Mouse (Mus musculus) megakaryocyte, adult 5-6 weeks (primary cell): ENCODE results near the gene Dusp14. TPM values are rescaled to one million over a fixed set of nuclear protein-coding genes. Genes with fewer than 3 reads are reported as not detected.

Experiments used
- ATAC-seq: 2 replicates; pipeline ENCODE4 v1.8.0; 2016; ENCODE audit warnings: mild to moderate bottlenecking, inconsistent platforms; ENCODE audit not compliant: poor library complexity, severe bottlenecking
- total RNA-seq, 2 experiments: library from RNA; stranded (forward) in 1 of 2; stranded (reverse) in 1 of 2; fragments of 153-499, 151-499 nt in 1 of 2; fragments of 221-1000, 200-1000 nt in 1 of 2; gene quantifications; 2 replicates each; pipeline versions ENCODE4 v1.2.3 to v1.2.4; 2015 to 2017

The Dusp14 gene
- total RNA-seq, 2 experiments from 2014 or later: not detected

DNA sequence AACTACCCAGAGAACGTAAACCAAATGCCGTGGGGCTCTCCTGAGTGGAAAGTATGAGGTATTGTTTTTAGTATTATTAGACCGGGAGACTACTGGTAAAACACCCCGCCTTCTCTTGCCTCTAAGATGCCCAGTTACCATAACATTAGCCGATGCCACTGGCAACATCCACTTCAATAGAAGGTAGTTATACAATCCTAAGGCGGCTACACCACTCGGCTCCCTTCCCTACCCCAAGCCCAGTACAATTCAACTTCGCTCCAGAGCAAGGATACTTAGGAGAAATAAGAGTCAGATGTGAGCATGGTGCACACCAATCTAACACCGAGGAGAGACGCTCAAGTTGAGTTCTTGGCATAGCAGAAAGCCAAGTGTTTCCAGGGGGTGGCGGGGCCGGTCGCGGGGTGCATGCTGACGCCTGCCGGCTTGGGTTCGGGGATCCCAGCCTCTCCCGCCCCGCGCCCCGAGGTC, 1.3 kb downstream of the Dusp14 start:
- ATAC-seq: no peak

DNA sequence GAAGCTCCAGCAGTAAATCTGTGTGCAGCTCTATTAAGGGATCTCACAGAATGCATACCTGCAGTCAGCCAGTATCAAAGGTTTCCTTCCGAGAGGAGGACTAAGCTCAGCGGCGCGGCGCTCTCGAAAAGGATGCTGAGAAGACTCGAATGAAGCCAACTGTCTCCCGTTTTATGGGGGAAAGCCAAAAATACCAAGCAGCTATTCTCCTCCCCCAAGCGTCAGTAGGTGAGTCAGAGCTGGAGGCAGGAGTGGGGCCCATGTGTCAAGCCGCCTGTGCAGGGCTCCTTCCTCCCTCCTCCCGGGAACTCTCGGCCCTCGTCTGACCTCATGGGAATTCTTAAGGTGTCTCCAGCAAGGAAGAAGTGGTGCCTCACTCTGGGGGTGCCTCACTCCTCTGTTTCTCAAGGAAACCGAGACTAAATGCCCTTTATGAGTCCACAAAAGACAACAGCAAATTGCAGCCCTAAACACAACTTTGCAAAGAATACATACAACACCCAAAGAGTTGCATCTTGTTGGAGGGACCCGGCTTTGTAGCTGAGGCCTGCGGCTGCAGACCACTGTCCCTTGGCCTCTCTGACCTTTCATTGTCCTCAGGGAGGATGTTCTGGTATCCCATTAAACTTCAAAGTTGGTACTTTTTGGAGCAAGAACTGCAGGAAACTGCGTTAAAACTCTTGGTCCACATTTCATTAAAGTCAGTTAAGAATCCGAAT, 2.0 kb downstream of the Dusp14 start:
- ATAC-seq: no peak

DNA sequence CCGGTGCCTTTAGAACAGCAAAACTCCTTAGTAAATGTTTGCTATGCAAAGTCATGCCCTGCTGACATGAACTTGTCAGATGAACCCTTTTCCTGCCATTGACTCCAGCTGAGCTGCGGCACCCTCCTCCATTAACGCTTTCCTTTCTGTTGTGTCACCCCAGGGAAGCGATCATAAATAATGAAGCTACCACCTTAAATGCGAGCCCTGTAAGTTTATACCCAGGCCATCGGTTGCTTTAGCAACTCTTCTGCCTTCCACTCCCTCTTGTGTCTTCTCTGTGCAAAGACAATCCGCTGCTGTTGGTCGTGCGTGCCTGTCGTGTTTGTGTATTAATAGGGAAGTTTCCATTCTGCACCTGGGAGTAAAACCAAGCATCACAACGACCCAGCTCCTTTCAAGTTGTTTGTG, 3.0 kb downstream of the Dusp14 start:
- no peak for ATAC-seq

DNA sequence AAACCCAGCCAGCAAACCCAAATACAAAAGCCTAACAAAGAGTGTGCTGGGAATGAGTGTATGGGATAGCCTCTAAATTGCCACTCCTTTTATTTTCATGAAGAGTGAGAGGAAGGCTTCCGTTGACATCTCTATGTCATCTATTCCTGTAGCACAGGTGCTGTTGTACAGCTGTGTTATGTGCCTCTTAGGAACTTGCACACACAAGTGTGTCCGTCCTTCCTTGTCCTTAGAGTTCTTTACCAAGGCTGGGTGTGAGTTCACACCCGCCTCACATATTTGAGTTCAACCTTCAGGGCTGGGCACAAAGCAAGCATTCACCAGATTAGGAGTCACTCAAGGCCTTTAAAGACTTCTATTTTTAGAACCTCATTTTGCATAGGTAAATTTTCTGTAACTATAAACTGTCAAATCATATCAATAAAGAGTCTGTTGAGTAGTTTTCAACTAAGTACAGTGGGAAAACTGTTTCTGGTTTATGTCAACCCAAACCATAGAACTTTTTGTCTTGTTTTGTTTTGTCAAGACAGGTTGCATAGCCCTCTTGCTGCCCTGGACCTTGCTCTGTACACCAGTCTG, 5.3 kb downstream of the Dusp14 start:
- no peak for ATAC-seq

DNA sequence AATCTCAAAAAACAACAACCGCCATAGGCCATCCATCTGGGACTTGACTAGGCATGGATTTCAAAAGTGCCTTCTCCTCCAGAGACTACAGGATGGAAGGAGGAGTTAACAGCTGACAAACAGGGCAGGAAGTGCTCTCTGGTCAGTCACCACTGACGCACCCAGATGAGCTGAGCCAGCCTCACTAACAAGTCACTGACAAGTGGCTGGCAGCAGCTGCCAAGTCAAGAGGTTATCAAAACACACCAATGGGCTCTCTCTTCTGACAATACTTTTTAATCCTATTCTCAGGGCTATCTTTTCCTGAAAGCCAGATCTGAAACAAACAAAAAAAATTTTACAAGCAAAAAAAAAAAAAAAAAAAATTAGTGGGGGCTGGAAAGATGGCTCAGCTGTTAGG, 6.3 kb downstream of the Dusp14 start:
- ATAC-seq: no peak

DNA sequence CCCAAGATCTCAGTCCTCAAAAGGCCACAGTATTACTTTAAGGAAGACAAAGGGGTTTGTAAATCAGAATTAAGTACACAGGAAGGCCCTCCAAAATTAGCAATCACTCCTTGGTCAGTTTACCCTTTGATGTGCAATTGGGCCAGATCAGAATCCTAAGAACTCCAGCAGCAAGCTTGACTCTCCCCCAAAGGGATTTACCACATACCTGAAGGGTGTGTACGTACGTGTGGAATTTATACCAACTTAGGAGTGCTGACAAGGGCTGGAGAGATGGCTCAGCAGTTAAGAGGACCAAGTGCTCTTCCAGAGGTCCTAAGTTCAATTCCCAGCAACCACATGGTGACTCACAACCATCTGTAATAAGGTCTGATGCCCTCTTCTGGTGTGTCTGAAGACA, 7.2 kb downstream of the Dusp14 start:
- ATAC-seq: no peak

DNA sequence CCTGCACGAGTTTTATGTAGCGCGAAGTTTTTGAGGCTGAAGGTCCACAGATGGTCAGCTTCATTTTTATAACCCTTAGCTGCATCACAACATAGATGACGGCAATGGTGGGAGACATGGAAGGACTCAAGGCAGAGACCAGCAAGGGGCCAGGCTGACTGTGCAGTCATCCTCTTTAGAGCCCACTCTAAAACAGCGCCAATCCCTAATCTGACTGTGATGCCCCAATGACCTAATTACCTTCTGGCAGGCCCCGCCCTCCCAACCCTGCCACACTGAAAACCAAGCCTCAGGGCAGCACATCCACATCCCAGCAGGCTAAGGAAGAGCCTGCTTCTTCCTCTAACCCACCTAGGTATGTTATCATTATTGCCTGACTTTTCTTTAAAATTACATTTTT, 8.4 kb downstream of the Dusp14 start:
- ATAC-seq: no peak

DNA sequence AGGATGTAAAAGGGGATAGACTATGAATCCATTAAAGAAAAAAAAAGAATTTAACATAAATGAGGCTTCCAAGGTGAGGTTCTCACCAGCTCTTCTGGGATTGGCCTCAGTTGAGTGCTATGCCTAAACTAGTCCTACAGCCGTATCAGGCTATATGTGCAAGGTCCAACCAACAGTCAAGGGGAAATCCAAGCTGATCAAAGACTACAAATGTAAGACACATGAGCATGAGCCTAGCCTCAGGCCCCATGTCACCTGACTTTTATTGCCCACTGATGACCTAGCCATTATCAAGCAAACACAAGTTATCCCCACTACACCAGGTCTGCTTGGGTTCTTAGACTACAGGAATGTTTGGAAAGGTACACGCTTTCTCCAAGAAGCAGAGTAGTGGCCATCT, 9.3 kb downstream of the Dusp14 start:
- ATAC-seq: no peak

DNA sequence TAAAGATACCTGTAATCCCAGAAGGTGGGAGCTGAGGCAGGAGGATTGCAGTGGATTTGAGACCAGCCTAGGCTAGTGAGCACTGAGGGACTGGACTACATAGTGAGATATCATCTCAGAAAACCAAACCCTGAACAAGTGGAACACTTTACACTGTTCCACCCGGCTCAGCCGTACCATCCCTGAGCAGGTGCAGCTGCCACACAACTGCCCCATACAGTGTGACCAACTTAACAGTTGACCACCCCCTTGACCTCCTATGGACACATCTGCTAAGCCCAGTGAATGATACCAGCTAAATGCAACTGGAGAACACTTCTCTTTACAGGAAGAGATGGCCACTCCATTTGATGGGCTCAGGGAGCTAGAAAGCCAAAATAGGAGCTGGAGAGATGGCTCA, 11.6 kb downstream of the Dusp14 start:
- no peak for ATAC-seq

DNA sequence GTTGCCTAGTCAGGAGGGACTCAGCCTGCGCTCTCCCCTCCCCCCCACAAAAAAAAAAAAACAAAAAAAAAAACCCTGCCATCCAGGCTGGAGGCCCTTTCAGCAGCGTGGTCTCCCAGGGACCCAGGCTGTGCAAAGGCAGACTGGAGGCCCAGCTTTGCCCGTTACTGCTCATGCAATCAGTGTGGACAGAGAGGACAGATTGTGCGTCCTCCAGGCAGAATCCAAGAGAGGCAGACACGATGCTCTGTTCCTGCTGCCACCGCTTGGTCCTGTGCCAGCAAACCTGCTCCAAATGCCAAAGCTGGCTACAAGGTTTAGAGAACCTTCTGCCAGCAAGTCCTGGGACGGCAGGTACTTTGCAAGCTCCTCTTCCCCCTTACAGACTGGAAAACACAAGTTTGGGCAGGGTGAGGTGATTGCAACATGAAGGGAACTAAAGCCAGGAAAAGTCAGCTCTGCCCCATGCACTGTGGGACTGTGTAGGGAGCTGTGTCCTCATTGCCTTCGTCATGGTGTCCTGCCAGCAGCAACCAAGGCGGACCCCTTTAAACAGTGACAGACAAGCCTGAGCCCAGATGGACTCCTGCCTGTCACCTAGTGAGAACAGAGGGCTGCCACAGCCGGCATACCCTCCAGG, 15.4 kb downstream of the Dusp14 start:
- ATAC-seq: no peak

DNA sequence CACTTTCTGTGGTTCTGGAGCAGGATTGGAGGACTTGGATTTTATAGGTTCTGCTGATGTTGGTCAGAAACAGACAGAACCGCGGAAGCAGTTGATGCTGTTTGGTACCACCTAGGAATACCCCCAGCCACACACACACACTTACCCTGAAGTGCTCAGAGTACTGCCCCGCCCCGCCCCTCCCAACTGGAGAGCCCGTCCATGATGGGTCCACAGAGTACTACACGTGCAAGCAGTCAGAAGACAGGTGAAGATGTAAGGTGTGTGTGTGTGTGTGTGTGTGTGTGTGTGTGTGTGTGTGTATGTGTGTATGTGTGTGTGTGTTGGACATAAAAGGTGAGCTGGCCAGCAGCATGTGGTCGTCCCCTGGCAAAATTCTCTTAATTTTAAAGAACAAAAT, 16.0 kb downstream of the Dusp14 start:
- no peak for ATAC-seq

DNA sequence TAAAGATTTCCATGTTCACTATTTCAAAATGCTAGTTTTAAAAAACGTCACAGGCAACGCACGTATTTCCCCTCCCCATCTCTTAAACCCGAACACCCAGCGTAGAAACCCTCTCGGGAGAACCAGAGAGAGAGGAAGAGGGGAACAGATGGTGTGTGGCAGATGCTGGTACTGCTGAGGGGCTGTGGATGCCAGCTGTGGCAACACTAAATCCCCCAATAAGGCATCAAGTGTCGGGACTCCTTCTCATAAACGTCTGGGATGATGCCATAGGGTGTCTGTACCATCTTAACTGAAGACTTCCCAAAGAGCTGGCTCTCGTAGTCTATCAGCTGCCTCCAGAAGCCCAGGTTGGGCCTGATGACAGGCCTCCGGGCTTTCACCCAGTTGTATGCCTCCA, 20.6 kb downstream of the Dusp14 start:
- ATAC-seq: no peak

DNA sequence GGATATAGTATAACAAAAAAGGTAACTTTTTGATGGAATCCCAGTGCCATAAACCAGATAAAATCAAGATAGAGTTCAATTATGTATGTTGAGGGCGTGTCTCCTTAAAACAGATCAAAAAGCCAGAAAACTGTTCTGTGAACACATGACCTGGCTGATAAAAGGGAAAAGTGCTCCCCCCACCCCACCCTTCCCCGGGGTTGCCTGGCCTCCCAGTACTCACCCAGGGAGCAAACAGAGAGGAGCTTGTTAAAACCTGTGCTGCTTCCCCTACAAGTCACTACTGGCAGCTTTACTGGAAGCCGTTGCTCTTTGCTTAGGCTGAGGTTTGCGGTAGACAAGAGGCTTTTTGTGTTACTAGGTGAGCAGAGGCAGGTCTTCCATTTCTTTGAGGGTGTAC, 21.8 kb downstream of the Dusp14 start:
- no peak for ATAC-seq

DNA sequence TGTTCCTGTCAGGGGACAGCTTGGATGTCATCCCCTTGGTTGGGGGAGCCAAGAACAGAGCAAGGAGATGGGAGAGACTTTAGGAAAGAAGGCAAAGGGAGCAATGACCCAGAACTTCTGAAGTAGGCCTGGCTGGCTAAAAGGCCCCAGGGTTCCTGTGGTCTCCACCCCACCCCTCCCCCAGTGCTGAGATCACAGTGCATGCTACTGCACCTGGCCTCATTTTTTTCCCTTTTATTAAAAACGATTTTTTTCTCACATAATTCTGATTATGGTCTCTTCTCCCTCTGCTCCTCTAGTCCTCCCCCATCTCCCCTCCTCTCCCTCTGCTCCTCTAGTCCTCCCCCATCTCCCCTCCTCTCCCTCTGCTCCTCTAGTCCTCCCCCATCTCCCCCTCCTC, 24.1 kb downstream of the Dusp14 start:
- ATAC-seq: no peak

DNA sequence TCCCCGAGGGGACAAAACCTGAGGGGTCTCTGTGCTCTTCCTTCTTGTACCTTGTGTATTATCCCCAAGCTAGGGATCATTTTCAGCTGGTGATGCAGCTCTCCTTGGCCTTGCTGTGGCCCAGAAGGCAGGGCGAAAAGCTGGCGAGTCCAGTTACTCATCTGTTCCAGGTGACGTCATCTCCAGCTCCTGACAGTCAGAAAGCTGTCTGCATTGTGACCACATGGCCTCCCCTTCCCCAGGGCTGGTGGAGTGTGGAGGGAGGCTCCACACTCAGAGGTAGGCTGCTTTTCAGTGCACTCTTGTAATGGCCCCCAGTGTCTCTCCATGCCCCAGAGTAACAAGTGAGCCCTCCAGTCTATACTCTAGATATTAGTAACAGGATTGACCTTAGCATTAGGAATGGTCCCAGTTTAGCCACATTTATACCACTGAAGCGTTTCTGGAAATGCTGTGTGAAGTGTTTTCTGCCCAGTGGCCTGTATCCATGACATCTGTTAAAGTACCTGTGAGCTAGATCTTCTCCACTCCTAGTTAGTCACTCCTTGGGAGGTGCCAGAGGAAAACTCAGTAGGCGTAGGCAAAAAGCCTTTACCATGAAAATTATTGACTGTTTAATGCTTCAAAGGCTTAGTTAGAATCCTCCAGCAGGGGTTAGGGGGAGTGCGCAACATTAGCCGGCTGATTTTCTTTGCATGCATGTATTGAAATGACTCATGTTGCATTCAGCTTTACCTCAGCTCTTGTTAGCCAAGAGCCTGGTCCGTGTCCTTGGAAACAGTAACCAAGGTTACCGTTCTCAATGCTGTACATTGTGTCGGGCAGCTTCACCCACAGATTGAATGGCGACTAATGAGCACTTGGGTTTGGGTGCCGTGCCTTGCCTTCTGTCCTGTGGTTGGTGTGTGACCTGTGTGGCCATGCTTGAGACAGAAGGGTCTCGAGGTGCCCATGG, 26.0 kb downstream of the Dusp14 start:
- ATAC-seq: no peak

DNA sequence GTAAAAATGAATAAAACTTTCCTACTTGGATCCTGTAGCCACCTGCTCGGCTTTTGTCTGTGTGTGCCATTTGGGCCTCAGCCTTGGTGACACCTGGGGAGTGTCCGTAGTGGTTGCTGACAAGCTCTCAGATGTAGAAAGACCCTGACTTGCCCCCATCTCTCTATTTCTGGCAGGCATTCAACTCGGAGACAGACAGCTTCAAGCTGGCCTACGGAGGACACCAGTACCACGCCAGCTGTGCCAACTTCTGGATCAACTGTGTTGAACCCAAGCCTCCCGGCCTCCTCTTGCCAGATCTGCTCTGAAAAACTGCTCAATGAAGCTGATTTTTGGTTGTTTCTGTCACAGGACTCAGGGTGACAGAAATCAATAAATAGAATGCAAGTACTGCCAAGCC, 28.4 kb downstream of the Dusp14 start:
- no peak for ATAC-seq

DNA sequence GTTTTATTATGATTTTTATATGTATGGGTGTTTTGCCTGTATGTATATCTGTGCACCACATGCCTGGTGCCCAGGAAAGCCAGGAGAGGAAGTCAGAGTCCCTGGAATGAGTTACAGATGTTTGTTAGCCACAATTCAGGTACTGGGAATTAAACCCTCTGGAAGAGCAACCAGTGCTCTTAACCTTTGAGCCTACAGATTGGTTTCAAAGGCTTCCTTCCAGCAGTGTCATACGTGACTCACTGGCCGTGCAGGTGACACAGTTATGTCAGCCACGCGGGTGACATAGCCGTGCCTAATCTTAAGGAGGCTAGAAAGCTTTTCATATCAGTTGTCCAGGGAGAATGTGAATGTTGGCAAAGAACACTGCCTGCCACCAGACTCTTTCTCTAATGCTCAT, 35.4 kb downstream of the Dusp14 start:
- ATAC-seq: no peak

DNA sequence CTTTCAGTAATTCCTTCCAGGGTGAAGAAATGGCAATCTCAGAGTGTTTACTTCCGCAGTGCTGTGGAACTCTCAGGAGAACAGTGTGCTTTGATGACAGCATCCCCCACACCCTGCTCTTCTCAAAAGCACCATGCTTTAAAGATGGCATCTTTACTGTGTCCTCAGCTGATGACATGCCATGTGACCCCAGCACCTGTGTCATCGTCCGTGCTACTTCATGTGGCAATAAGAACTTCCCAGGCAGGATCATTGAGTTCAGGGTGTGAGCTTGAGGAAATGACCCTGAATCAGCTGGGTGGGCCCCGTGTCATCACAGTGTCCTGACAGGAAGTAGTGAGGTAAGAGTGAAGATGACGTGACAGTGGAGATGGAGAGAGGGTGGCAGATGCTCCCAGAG, 36.5 kb downstream of the Dusp14 start:
- peak; percentile 33; the same call in 1 of the 2 replicates for ATAC-seq

DNA sequence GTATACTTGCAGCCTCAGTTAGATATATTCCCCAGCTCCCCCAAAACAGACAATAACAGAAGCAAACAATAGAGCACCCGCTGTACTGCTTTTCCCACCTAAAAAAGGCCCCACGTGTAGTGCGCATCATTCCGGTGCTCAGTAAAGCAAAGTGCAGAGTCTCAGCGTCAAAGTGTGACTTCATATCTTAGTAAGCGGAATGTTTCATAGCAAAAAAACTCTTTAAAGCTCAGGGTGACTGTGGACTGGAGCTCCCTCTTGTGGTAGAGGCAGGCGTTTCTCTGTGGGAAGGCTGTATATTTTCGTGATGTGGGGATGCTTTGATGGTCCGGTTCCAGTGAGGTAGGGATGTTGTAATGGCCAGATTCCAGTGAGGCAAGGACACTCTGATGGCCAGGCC, 37.1 kb downstream of the Dusp14 start:
- ATAC-seq: peak; percentile 54

DNA sequence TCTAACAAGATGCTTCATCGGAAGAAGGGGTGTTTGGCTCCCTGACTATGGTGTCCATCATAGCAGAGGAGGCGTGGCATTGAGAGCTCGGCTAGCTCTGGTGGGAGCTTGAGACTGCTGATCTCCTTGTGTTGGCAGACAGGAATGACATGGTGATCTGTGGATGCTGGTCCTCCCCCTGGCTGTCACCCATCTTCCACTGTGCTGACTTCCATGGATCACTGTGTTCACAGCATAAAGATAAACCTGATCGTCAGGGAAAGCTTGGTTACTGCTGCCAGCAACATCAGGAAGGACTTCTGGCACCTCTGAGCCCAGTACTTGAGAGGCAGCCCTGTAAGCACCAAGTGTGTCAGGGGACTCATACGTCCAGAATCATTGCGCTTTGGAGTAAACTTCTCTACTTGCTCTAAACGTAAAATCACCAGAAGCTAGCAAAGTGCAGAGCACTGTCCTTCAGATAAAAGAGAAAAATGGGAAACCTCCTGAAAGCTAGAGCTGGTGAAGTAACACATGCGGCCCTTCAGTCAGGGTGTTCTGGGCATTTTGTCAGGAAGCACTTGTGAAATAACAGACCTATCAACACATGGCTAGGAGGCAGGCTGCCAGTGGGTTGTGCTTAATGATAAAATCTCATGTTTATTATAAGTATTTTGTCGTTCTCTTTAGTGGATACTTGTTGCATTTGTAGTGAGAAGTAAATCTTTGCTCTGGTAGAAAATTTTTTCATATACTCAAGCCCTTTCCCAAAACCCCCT, 40.6 kb downstream of the Dusp14 start:
- ATAC-seq: no peak
